Mouse (Mus musculus) heart, embryonic 11.5 days (tissue): ENCODE measurements around the gene Zfp975. TPM values are rescaled to one million over a fixed set of nuclear protein-coding genes. Genes with fewer than 3 reads are reported as not detected.
"Not testable (repeated sequence)": the region's sequence is repeated elsewhere in the genome, so short reads cannot be mapped to it uniquely, and the experiment has no call there.

Source experiments
- ATAC-seq: fragments of 200-750 bp; cut with Nextera tagmentation; replicated peaks from 2 replicates; pipeline ENCODE4 v1.8.0; 2017; ENCODE audit warnings: moderate library complexity; ENCODE audit not compliant: insufficient number of reproducible peaks, low FRiP score, low TSS enrichment
- H3K27ac ChIP-seq: fragments of 300-500 bp; sonication (generic); 2 replicates; pipeline ENCODE4 v1.5.1; 2014; ENCODE audit warnings: mild to moderate bottlenecking, low read depth, low read length
- H3K27me3 ChIP-seq: fragments of 300-500 bp; sonication (generic); 2 replicates; pipeline ENCODE4 v1.6.1; 2014; ENCODE audit warnings: mild to moderate bottlenecking, low read length, mixed read lengths; ENCODE audit not compliant: control insufficient read depth, insufficient read depth
- H3K36me3 ChIP-seq: fragments of 300-500 bp; sonication (generic); 2 replicates; pipeline ENCODE4 v1.6.1; 2014; ENCODE audit warnings: mild to moderate bottlenecking, low read length, moderate library complexity, mixed read lengths; ENCODE audit not compliant: control insufficient read depth, insufficient read depth
- H3K4me1 ChIP-seq: fragments of 300-500 bp; sonication (generic); 2 replicates; pipeline ENCODE4 v1.6.1; 2014; ENCODE audit warnings: low read length; ENCODE audit not compliant: control insufficient read depth, insufficient read depth
- H3K4me2 ChIP-seq: fragments of 300-500 bp; sonication (generic); 2 replicates; pipeline ENCODE4 v1.6.1; 2014; ENCODE audit warnings: mild to moderate bottlenecking, moderate library complexity
- H3K4me3 ChIP-seq: fragments of 300-500 bp; sonication (generic); 2 replicates; pipeline ENCODE4 v1.5.1; 2014; ENCODE audit warnings: low read depth, low read length
- H3K9ac ChIP-seq: fragments of 300-500 bp; sonication (generic); 2 replicates; pipeline ENCODE4 v1.6.1; 2014; ENCODE audit warnings: mild to moderate bottlenecking, low read depth, low read length, moderate library complexity
- H3K9me3 ChIP-seq: fragments of 300-500 bp; sonication (generic); replicated peaks from 2 replicates; pipeline ENCODE4 v1.6.1; 2016; ENCODE audit warnings: low read length; ENCODE audit not compliant: control insufficient read depth
- WGBS: fragments of 180-500 bp; shearing (Covaris S2); extraction: QIAGEN DNeasy Blood & Tissue Kit; methylation state at CpG from one replicate; pipeline ENCODE4 v1.1.7; 2014; ENCODE audit not compliant: insufficient replicate concordance; 5-methylcytosine and 5-hydroxymethylcytosine counted together
- polyA plus RNA-seq: library from polyadenylated mRNA; unstranded; fragments of >200 nt; fragmentation: Nextera tagmentation; extraction: Ambion mirVana; gene quantifications from 2 replicates; pipeline ENCODE4 v1.2.1, GENCODE M21; 2014

The Zfp975 gene
- polyA plus RNA-seq = 6.7 and 10.2 TPM in 2 replicates

DNA sequence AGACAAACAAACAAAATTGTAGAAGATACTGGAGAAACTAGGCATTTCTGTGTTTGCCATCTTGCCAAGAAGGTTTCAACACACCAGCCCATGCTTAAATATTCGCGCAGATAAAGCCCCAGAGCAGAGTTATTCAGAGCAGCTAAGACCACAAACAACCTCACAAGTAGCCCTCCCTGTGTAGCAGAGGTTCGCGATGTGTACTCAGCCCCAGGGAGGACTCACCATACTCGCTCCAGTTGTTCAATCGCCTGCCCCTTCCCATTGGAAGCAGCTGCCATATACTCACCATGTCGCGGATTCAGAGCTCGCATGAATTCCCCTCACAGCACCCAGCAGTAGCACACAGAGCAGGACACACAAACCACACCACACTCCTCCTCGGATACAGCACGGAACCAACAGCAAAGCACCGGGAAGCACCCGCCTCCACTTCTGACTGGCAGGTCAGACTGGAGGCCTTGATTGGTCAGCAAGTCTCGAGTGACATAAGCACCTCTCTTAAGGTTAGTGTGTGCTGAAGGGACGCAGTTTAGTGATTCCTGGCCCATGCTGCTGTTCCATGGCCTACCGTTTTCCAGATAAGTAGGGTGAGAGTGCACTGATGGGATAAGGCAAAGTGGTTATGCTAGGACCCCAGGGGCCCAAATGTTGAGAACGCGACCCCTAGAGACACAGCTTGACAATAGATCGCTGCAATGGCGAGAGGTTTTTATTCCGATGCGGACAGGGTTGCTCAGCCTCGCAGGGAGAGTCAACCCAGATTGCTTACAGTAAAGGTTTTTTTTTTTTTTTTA, at the start of gene Zfp975:
Zfp975 (minus strand) TSS at position 381 of the 797 bp plus-strand sequence.
- not testable (repeated sequence) for H3K9me3 ChIP-seq
- H3K27ac ChIP-seq = peak within 1 kb of the TSS; percentile 59
- 2% methylated on average over 23 of the region's 23 CpGs for WGBS

DNA sequence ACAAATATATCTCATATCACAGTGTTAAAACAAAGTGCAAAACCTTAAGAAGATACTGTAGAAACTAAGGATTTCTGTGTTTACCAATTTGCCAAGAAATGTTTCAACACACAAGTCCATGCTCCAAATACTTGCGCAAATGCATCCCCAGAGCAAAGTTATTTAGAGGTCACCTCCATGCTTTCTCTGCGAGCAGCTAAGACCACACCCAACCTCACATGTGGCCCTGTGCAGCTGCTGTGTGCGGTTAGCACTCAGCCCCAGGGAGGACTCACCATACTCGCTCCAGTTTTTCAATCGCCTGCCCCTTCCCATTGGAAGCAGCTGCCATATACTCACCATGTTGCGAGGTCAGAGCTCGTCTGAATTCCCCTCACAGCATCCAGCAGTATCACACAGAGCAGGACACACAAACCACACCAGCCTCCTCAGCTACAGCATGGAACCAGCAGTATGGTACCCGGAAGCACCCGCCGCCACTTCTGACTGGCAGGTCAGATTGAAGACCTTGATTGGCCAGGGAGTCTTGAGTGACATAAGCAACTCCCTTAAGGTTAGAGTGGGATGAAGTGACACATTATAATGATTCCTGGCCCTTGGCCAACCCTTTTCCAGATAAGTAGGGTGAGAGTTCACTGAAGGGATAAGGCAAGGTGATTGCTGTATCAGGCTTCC, 46.1 kb upstream of the Zfp975 start:
- no peak for ATAC-seq
- WGBS = 73% methylated on average over 10 of the region's 10 CpGs
- Histone ChIP-seq H3K27ac (no peak overlapping the region), H3K36me3 (no peaks in the 10 kb centered on the region), H3K9ac (no peak overlapping the region), H3K4me1 (no peaks in the 10 kb centered on the region), H3K27me3 (no peaks in the 10 kb centered on the region), H3K4me2 (no peak overlapping the region), H3K9me3 (no peaks in the 10 kb centered on the region), H3K4me3 (no peak overlapping the region)

More for the DNA sequence above, at the start of gene Zfp975:
- Histone ChIP-seq H3K9ac (peak within 1 kb of the TSS; percentile 79), H3K4me2 (peak within 1 kb of the TSS; percentile 62), H3K4me3 (peak within 1 kb of the TSS; percentile 59)
- H3K27me3 ChIP-seq, H3K4me1 ChIP-seq, H3K36me3 ChIP-seq: not testable (repeated sequence)
- ATAC-seq = peak; percentile 100

DNA sequence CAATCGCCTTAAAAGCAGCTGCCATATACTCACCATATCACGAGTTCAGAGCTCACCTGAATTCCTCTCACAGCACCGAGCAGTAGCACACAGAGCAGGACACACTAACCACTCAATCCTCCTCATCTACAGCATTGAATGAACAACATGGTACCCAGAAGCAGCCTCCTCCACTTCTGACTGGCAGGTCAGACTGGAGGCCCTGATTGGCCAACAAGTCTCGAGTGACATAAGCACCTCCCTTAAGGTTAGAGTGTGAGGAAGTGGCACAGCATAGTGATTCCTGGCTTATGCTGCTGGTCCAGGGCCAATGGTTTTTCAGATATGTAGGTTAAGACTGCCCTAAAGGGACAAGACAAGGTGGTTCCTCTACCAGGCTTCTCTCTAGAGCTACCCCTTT, 34.4 kb upstream of the Zfp975 start, which contains the start of gene Gm17067:
Gm17067 (minus strand) TSS at position 101 of the 400 bp plus-strand sequence.
- not testable (repeated sequence) for ATAC-seq, H3K4me2 ChIP-seq, H3K4me3 ChIP-seq, H3K9me3 ChIP-seq, H3K27me3 ChIP-seq, H3K9ac ChIP-seq, H3K27ac ChIP-seq, H3K36me3 ChIP-seq, H3K4me1 ChIP-seq
- WGBS = 77% methylated on average over 4 of the region's 4 CpGs

- H3K36me3 ChIP-seq, H3K4me1 ChIP-seq, ATAC-seq, H3K9me3 ChIP-seq, H3K27me3 ChIP-seq: not testable (repeated sequence)
- under 1% methylated on average over 4 of the region's 4 CpGs for WGBS
- H3K9ac ChIP-seq = peak overlapping the region; percentile 79
- peak overlapping the region; percentile 60 for H3K4me2 ChIP-seq
- peak overlapping the region; percentile 59 for H3K4me3 ChIP-seq
- H3K27ac ChIP-seq = peak overlapping the region; percentile 59
Measured at GRCm38 (mm10) chr7:42693251-42693650, 709 bp upstream of the Zfp975 start.

GRCm38 (mm10) chr7:42680081-42680480, 12.5 kb downstream of the Zfp975 start:
- H3K4me3 ChIP-seq, H3K36me3 ChIP-seq, H3K4me1 ChIP-seq, H3K27ac ChIP-seq, H3K9me3 ChIP-seq, ATAC-seq, H3K4me2 ChIP-seq, H3K9ac ChIP-seq, H3K27me3 ChIP-seq: not testable (repeated sequence)
- 85% methylated on average over 6 of the region's 6 CpGs for WGBS

GRCm38 (mm10) chr7:42679646-42680045, 12.9 kb downstream of the Zfp975 start:
- not testable (repeated sequence) for H3K4me2 ChIP-seq, H3K9ac ChIP-seq, ATAC-seq, H3K36me3 ChIP-seq, H3K27ac ChIP-seq, H3K27me3 ChIP-seq, H3K4me3 ChIP-seq, H3K9me3 ChIP-seq, H3K4me1 ChIP-seq

GRCm38 (mm10) chr7:42660140-42660539, 32.4 kb downstream of the Zfp975 start:
- not testable (repeated sequence) for H3K4me1 ChIP-seq, H3K4me3 ChIP-seq, H3K9me3 ChIP-seq, H3K9ac ChIP-seq, H3K36me3 ChIP-seq, H3K27ac ChIP-seq, ATAC-seq, H3K27me3 ChIP-seq, H3K4me2 ChIP-seq
- 77% methylated on average over 5 of the region's 5 CpGs for WGBS

DNA sequence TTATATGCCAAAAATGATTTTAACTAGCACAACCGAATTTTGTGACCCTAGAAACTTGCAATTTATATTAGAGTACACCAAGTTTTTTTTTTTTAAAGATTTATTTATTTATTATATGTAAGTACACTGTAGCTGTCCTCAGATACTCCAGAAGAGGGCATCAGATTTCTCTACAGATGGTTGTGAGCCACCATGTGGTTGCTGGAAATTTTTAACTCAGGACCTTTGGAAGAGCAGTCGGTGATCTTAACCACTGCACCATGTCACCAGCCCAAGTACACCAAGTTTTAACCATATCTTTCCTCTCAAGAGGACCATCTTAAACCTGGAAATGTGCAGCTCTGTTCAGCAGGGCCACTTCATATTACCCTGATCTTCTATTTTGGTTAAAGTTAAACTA, 37.3 kb downstream of the Zfp975 start:
- H3K27ac ChIP-seq, ATAC-seq, H3K9me3 ChIP-seq, H3K4me1 ChIP-seq, H3K27me3 ChIP-seq, H3K36me3 ChIP-seq, H3K4me2 ChIP-seq, H3K4me3 ChIP-seq, H3K9ac ChIP-seq: not testable (repeated sequence)
- WGBS = 69% methylated on average over 2 of the region's 2 CpGs
